Mouse (Mus musculus) thymus, adult 2 months (tissue): ENCODE measurements at regions not wholly inside any gene's neighbourhood (a gene's known extent, or its start where the extent isn't known, plus 50 kb on each side); places are given as distances from the start of the nearest gene placed in this dataset.
A peak's percentile ranks its signal among the peaks of the same experiment; 100 is the strongest.

Source experiments
- DNase-seq: peaks from one replicate; pipeline ENCODE4 v3.0.0; 2021
- H3K27ac ChIP-seq: fragments of 200-500 bp; 2 replicates; pipeline ENCODE4 v1.5.1; 2012; ENCODE audit warnings: low read length, control low read depth; ENCODE audit not compliant: control insufficient read depth, insufficient read depth
- H3K27me3 ChIP-seq: fragments of 200-500 bp; 2 replicates; pipeline ENCODE4 v1.6.1; 2012; ENCODE audit warnings: mild to moderate bottlenecking, low read length, moderate library complexity, mixed read lengths; ENCODE audit not compliant: control insufficient read depth, insufficient read depth
- H3K36me3 ChIP-seq: fragments of 200-500 bp; 2 replicates; pipeline ENCODE4 v1.6.1; 2012; ENCODE audit warnings: mild to moderate bottlenecking, low read length, moderate library complexity; ENCODE audit not compliant: control insufficient read depth, insufficient read depth
- H3K4me1 ChIP-seq: fragments of 200-500 bp; replicated peaks from 2 replicates; pipeline ENCODE4 v1.6.1; 2012; ENCODE audit warnings: low read length; ENCODE audit not compliant: control insufficient read depth, insufficient read depth
- H3K4me3 ChIP-seq: fragments of 200-500 bp; 2 replicates; pipeline ENCODE4 v1.5.1; 2012; ENCODE audit warnings: mild to moderate bottlenecking, low read length, control low read depth, moderate library complexity; ENCODE audit not compliant: control insufficient read depth, insufficient read depth
- CTCF ChIP-seq: fragments of 200-500 bp; IDR thresholded peaks from 2 replicates; pipeline ENCODE4 v1.5.1; 2012; ENCODE audit warnings: mild to moderate bottlenecking, control low read depth, low read length, moderate library complexity, borderline replicate concordance; ENCODE audit not compliant: control insufficient read depth, poor library complexity, insufficient read depth; ENCODE audit errors: extremely low read depth
- POLR2A ChIP-seq: fragments of 200-500 bp; IDR thresholded peaks from 2 replicates; pipeline ENCODE4 v1.6.1; 2012; ENCODE audit warnings: mild to moderate bottlenecking, low read length, control low read depth, moderate library complexity; ENCODE audit not compliant: control insufficient read depth, poor library complexity, insufficient read depth; ENCODE audit errors: extremely low read depth
- WGBS: fragments of 180-500 bp; shearing (Covaris S2); methylation state at CpG from one replicate; pipeline ENCODE4 v1.1.7; 2018; 5-methylcytosine and 5-hydroxymethylcytosine counted together

DNA sequence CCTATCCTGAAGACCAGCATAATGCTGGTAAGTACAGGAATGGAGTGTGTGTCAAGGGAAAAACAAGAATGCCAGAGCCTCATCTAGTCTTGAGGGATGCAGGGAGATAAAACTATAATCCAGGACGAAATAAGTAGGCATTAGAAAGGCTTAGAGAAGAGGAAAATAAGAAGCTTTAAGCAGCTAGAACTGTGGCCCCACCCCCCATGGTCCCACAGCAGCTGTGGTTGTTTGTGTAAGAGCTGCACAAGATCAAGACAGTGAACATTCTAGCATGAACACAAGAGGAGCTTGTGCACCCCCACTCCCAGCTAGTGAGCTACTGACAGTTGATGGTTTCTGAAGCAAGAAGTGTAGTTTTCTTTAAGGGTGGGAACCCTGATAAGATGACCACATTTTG lies 315.9 kb downstream of the Tmem135 start:
- H3K36me3 ChIP-seq: no peaks in the 10 kb centered on the region
- H3K27me3 ChIP-seq: no peaks in the 10 kb centered on the region
- H3K4me1 ChIP-seq: no peaks in the 10 kb centered on the region
- H3K4me3 ChIP-seq: no peak overlapping the region
- no peak for DNase-seq
- 71% methylated on average over 1 of the region's 1 CpGs for WGBS
- no peak overlapping the region for H3K27ac ChIP-seq
- TF ChIP-seq CTCF (no peak), POLR2A (no peak)

DNA sequence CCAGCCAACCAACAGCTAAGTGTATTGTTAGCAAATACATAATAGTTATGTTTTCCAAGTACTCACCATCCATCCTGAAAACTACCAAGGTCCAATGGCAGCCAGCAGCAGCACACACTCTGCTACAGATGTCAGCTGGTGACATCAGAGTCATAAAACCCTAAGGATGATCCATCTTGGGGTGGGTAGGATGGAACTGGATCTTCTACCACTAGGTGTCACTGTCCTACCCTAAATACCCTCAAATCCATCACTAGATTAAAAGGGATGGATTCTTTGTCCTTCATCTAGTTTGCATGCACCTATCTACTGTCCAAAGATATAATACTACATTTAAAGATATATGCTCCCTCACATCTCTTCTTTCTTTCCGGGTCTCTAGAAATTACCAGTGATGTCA lies 317.7 kb downstream of the Tmem135 start:
- no peaks in the 10 kb centered on the region for H3K36me3 ChIP-seq
- no peak overlapping the region for H3K4me3 ChIP-seq
- no peak for TF ChIP-seq CTCF
- TF ChIP-seq POLR2A: no peak
- H3K4me1 ChIP-seq: no peaks in the 10 kb centered on the region
- no peaks in the 10 kb centered on the region for H3K27me3 ChIP-seq
- DNase-seq: peak; percentile 1
- H3K27ac ChIP-seq: no peak overlapping the region
- WGBS: 71% methylated on average over 1 of the region's 1 CpGs

DNA sequence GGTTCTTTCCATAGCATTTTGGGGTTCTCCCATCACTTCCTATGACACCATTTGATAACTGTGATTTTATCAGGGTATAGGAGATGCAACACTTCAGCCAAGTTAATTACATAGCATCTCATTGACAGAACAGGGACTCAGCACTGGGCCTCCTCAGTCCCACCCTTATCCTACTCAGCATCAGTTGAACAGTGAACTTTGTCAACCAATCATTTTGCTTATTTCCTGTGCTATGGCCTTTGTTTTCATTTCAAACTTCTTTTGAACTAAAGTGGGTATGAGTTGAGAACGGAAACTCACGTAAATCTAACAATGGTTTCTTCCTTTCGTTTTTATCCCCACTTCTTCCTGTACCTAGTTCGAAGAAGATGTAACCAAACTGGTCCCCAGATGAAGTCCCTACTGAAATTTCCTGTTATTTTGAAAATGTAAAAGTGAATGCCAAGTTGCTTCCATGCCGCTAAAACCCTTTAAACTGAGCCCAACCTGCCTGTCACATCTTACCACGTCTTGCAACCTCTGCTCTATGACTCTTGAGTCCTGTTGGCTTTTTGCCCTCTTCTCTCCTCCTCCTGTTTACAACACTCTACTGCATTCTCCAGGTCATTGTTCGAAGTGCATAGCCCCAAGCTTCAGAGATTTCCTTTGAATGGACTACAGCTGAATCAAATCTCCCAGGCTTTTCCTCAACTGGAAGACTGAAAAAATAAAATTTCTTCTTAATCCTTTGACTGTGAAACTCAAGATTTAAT lies 329.9 kb downstream of the Tmem135 start:
- Histone ChIP-seq H3K27ac (no peak overlapping the region), H3K27me3 (no peaks in the 10 kb centered on the region), H3K4me3 (no peak overlapping the region), H3K36me3 (no peaks in the 10 kb centered on the region), H3K4me1 (no peaks in the 10 kb centered on the region)
- TF ChIP-seq POLR2A (no peak), CTCF (no peak)
- DNase-seq: no peak
- 63% methylated on average over 7 of the region's 7 CpGs for WGBS

DNA sequence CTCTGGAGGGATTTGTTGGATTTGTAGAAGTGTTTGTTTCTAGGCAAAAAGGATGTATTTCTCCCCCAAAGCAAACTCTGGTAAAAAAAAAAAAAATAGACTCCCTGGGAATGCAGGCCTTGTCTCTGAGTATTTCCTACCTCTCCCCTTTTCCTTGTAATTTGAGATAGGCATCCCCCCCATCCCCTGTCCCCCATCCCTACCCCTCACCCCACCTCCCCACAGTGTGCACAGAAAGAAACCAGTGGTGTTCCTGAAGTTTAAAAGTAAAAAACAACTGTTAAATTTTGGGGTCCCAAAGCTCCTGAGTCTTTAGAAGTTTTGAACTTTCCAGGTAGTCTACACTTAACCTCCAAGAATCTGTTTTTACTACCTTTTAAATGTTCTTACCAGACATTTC lies 334.0 kb downstream of the Tmem135 start:
- Histone ChIP-seq H3K4me1 (no peaks in the 10 kb centered on the region), H3K27me3 (no peaks in the 10 kb centered on the region), H3K36me3 (no peaks in the 10 kb centered on the region), H3K4me3 (no peak overlapping the region), H3K27ac (no peak overlapping the region)
- DNase-seq: no peak
- TF ChIP-seq CTCF (no peak), POLR2A (no peak)

DNA sequence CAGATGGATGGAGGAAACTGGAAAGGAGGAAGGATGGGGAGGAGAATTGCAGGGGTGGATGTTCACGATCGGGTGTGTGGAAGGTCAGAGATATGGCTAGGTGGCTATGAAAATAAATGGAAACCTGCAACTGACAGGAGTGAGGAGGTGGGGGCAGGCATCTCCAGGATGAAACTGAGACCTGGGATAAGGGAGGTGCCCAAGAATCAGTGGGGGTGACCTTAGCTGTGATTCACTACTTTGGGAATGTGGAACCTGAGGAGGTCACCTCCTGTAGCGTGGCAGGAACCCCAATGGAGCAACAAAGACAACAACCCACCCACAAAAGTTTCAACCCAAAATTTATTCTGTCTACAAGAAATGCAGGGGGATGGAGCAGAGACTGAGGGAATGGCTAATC lies 339.6 kb downstream of the Tmem135 start:
- Histone ChIP-seq H3K27me3 (no peaks in the 10 kb centered on the region), H3K4me1 (no peaks in the 10 kb centered on the region), H3K36me3 (no peaks in the 10 kb centered on the region), H3K4me3 (no peak overlapping the region), H3K27ac (no peak overlapping the region)
- WGBS: 93% methylated on average over 3 of the region's 3 CpGs
- no peak for DNase-seq
- TF ChIP-seq CTCF: no peak
- no peak for TF ChIP-seq POLR2A

DNA sequence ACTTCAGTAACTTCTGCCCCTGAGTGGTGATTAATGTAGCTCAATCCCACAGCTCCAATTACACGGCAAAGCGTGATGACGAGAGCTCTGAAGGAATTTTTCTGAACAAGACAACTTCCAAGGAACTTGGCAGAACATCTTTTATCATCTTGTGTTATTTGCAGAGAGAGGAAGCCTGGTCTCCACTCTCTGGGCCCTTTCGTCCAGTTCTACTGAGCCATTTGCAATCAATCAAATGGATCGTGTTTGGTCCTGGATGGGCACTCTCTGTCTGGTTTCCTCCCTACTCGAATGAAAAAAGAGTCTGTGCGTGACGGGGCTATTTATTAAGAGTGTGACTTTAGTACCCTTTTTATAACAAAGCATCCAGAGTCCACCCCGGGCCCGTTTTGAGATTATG lies 340.4 kb downstream of the Tmem135 start:
- Histone ChIP-seq H3K4me1 (no peaks in the 10 kb centered on the region), H3K4me3 (no peak overlapping the region), H3K36me3 (no peaks in the 10 kb centered on the region), H3K27ac (no peak overlapping the region), H3K27me3 (no peaks in the 10 kb centered on the region)
- TF ChIP-seq CTCF: no peak
- no peak for TF ChIP-seq POLR2A
- no peak for DNase-seq
- 94% methylated on average over 10 of the region's 10 CpGs for WGBS

DNA sequence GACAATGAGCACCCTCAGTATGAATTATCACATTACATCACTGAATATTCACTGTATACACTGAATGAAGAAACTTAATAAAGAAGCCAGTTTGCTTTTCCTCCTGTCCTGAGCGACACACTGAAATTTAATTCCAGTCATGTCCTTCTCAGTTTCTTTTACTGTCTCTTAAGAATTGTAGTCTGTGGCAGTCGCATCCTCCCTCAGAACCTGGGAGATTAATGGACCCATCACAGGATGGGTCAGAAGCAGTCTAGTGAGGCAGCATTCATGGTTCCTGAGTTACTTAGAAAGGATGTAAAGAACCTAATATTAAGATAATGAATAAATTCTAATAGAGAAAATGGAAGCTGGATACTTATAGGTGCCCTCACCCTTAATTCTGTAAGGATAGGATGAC lies 349.5 kb downstream of the Tmem135 start:
- no peak for TF ChIP-seq CTCF
- TF ChIP-seq POLR2A: no peak
- Histone ChIP-seq H3K27me3 (no peaks in the 10 kb centered on the region), H3K36me3 (no peaks in the 10 kb centered on the region), H3K27ac (no peak overlapping the region), H3K4me3 (no peak overlapping the region), H3K4me1 (no peaks in the 10 kb centered on the region)
- DNase-seq: no peak
- 86% methylated on average over 2 of the region's 2 CpGs for WGBS
